19 mouse cellular contexts compared by ENCODE assay signal in genomic region chr8:115307412-115307811, GRCm38 (mm10).
DNase-seq lines count a peak whose midpoint lies in the region; ATAC-seq lines count a peak whose summit lies in the region.
"Had no signal": no experiment of that assay in that cellular context is flagged by ENCODE, and none has a peak within 500 bp of the region (broad histone marks: within the 10 kb centered on the region; RNA-seq: fewer than 3 reads in every experiment).

No protein-coding gene starts in this region.

- no peak overlapping the region for H3K4me3 ChIP-seq in midbrain, embryonic 11.5 days (ENCODE audit: low read depth, low read length)
- no peak overlapping the region for H3K4me3 ChIP-seq in midbrain, embryonic 16.5 days (ENCODE audit: low read depth, low read length)
- no peak overlapping the region for H3K4me3 ChIP-seq in liver, embryonic 11.5 days (ENCODE audit: low read depth, low read length)
- H3K4me3 ChIP-seq: forebrain, embryonic 10.5 days; gastrocnemius, adult 2 months; midbrain, embryonic 13.5 days; neural tube, embryonic 13.5 days had no signal

- 70% methylated on average over 4 of the region's 4 CpGs for WGBS in midbrain, embryonic 11.5 days
- WGBS in midbrain, embryonic 16.5 days = 60% methylated on average over 4 of the region's 4 CpGs
- WGBS in liver, embryonic 11.5 days = 21% methylated on average over 4 of the region's 4 CpGs

- peak; percentile 6 for DNase-seq in heart, postnatal 4 days
- DNase-seq in heart, postnatal 25 days (ENCODE audit: low spot score) = no peak
- DNase-seq in midbrain, embryonic 11.5 days (ENCODE audit: low spot score, missing footprints) = peak; percentile 62
- peak; percentile 33 for DNase-seq in liver, embryonic 11.5 days (ENCODE audit: low spot score)
- no peak for DNase-seq in cerebellum, postnatal 14 days
- no peak for DNase-seq in gastrocnemius, postnatal 10 days
- DNase-seq: cerebellum, adult 11 months; cerebellum, postnatal 25 days; gastrocnemius, adult 2 months; kidney, adult 11 months; kidney, postnatal 10 days; lung, postnatal 10 days; right cerebral cortex, postnatal 14 days; spleen, adult 18-20 months; thymus, postnatal 25 days had no signal

- no peak overlapping the region for H3K4me2 ChIP-seq in midbrain, embryonic 11.5 days
- no peak overlapping the region for H3K4me2 ChIP-seq in midbrain, embryonic 16.5 days (ENCODE audit: low read length)
- H3K4me2 ChIP-seq in liver, embryonic 11.5 days = no peak overlapping the region
- H3K4me2 ChIP-seq: midbrain, embryonic 13.5 days; neural tube, embryonic 13.5 days had no signal

- H3K9ac ChIP-seq in midbrain, embryonic 11.5 days (ENCODE audit: low read length) = no peak overlapping the region
- H3K9ac ChIP-seq in midbrain, embryonic 16.5 days (ENCODE audit: low read depth, low read length) = no peak overlapping the region
- H3K9ac ChIP-seq in liver, embryonic 11.5 days (ENCODE audit: low read depth, low read length) = no peak overlapping the region
- H3K9ac ChIP-seq: midbrain, embryonic 13.5 days; neural tube, embryonic 13.5 days had no signal

- H3K4me1 ChIP-seq in midbrain, embryonic 11.5 days (ENCODE audit: control insufficient read depth, insufficient read depth, low read length) = peaks cover 7% of the 10 kb centered on the region
- no peaks in the 10 kb centered on the region for H3K4me1 ChIP-seq in midbrain, embryonic 16.5 days (ENCODE audit: control insufficient read depth, insufficient read depth, low read length)
- H3K4me1 ChIP-seq in liver, embryonic 11.5 days (replicated peaks; ENCODE audit: control insufficient read depth, insufficient read depth, low read length) = no peaks in the 10 kb centered on the region

- H3K9me3 ChIP-seq in midbrain, embryonic 11.5 days (ENCODE audit: control insufficient read depth, low read length) = no peaks in the 10 kb centered on the region
- H3K9me3 ChIP-seq in midbrain, embryonic 16.5 days (replicated peaks; ENCODE audit: control insufficient read depth, low read length, poor library complexity, severe bottlenecking) = no peaks in the 10 kb centered on the region
- H3K9me3 ChIP-seq in liver, embryonic 11.5 days (ENCODE audit: control insufficient read depth, low read length) = no peaks in the 10 kb centered on the region
- H3K9me3 ChIP-seq: forebrain, embryonic 10.5 days; midbrain, embryonic 13.5 days; neural tube, embryonic 13.5 days had no signal

- H3K27ac ChIP-seq in midbrain, embryonic 11.5 days (ENCODE audit: low read depth, low read length) = no peak overlapping the region
- H3K27ac ChIP-seq in midbrain, embryonic 16.5 days (ENCODE audit: low read length) = no peak overlapping the region
- H3K27ac ChIP-seq in liver, embryonic 11.5 days (ENCODE audit: low read depth, low read length) = no peak overlapping the region
- H3K27ac ChIP-seq: forebrain, embryonic 10.5 days; gastrocnemius, adult 2 months; midbrain, embryonic 13.5 days; neural tube, embryonic 13.5 days had no signal

- no peaks in the 10 kb centered on the region for H3K36me3 ChIP-seq in midbrain, embryonic 11.5 days (ENCODE audit: control insufficient read depth, insufficient read depth, low read length)
- H3K36me3 ChIP-seq in midbrain, embryonic 16.5 days (ENCODE audit: control insufficient read depth, insufficient read depth, low read length) = no peaks in the 10 kb centered on the region
- no peaks in the 10 kb centered on the region for H3K36me3 ChIP-seq in liver, embryonic 11.5 days (ENCODE audit: control insufficient read depth, insufficient read depth, low read length)
- H3K36me3 ChIP-seq: forebrain, embryonic 10.5 days; midbrain, embryonic 13.5 days; neural tube, embryonic 13.5 days had no signal

- intact Hi-C loops in heart, postnatal 25 days (cut with DNase I) = no loop called here

- ATAC-seq in midbrain, embryonic 11.5 days (ENCODE audit: low FRiP score) = no peak
- no peak for ATAC-seq in midbrain, embryonic 16.5 days
- ATAC-seq in liver, embryonic 11.5 days (replicated peaks; ENCODE audit: low FRiP score) = no peak
- ATAC-seq: midbrain, embryonic 13.5 days had no signal

- H3K27me3 ChIP-seq in midbrain, embryonic 11.5 days (ENCODE audit: control insufficient read depth, insufficient read depth, low read length) = no peaks in the 10 kb centered on the region
- H3K27me3 ChIP-seq in midbrain, embryonic 16.5 days (ENCODE audit: control insufficient read depth, insufficient read depth, low read depth, low read length) = no peaks in the 10 kb centered on the region
- no peaks in the 10 kb centered on the region for H3K27me3 ChIP-seq in liver, embryonic 11.5 days (replicated peaks; ENCODE audit: control insufficient read depth, insufficient read depth, low read length)
- H3K27me3 ChIP-seq: midbrain, embryonic 13.5 days; neural tube, embryonic 13.5 days had no signal

Comparison
In these comparisons a context has a peak if more than half of its experiments do, and no peak if none do; other contexts are left out.
1. DNase-seq: peak in heart, postnatal 4 days (single experiment), midbrain, embryonic 11.5 days (single experiment) and liver, embryonic 11.5 days (single experiment); none in heart, postnatal 25 days (single experiment), cerebellum, postnatal 14 days (0 of 2) and gastrocnemius, postnatal 10 days (single experiment).